Mouse (Mus musculus): ENCODE results near the gene Lrrc75b. TPM values are rescaled to one million over a fixed set of nuclear protein-coding genes. Genes with fewer than 3 reads are reported as not detected.

The Lrrc75b gene
- polyA plus RNA-seq, 1 experiment from 2014 or later, result 3.1 TPM

- 93% methylated on average over 4 of the region's 4 CpGs for WGBS
- H3K36me3 ChIP-seq, result peaks cover 72% of the 10 kb centered on the region
- no peak overlapping the region for H3K27ac ChIP-seq
- no peak overlapping the region for H3K9ac ChIP-seq
- ATAC-seq (replicated peaks; ENCODE audit: low FRiP score), result no peak
- H3K4me1 ChIP-seq, result peaks cover 15% of the 10 kb centered on the region
- H3K4me3 ChIP-seq (replicated peaks), result no peak overlapping the region
- no peaks in the 10 kb centered on the region for H3K9me3 ChIP-seq (replicated peaks)
- H3K27me3 ChIP-seq, result no peaks in the 10 kb centered on the region
- no peak overlapping the region for H3K4me2 ChIP-seq
Measured at GRCm38 (mm10) chr10:75521643-75522042, 38.5 kb downstream of the Lrrc75b start.

- Histone ChIP-seq H3K36me3 (peaks cover 63% of the 10 kb centered on the region), H3K4me1 (peaks cover 26% of the 10 kb centered on the region), H3K27ac (no peak overlapping the region), H3K4me2 (no peak overlapping the region), H3K4me3 (replicated peaks) (no peak overlapping the region), H3K27me3 (no peaks in the 10 kb centered on the region), H3K9ac (no peak overlapping the region), H3K9me3 (replicated peaks) (no peaks in the 10 kb centered on the region)
- ATAC-seq (replicated peaks; ENCODE audit: low FRiP score), result no peak
- WGBS, result 96% methylated on average over 5 of the region's 5 CpGs
Measured at GRCm38 (mm10) chr10:75520581-75520980, 39.5 kb downstream of the Lrrc75b start.

GRCm38 (mm10) chr10:75517758-75518143 is 42.4 kb downstream of the Lrrc75b start, which contains the start of gene Gucd1:
TSS of gene Gucd1 (minus strand) at chr10:75517972.
- Histone ChIP-seq H3K4me2 (peak within 1 kb of the TSS; percentile 87), H3K27me3 (no peaks in the 10 kb centered on the region), H3K27ac (peak within 1 kb of the TSS; percentile 100), H3K9me3 (replicated peaks) (no peaks in the 10 kb centered on the region), H3K36me3 (peaks cover 35% of the 10 kb centered on the region), H3K9ac (peak within 1 kb of the TSS; percentile 94), H3K4me1 (peaks cover 49% of the 10 kb centered on the region), H3K4me3 (replicated peaks) (peak within 1 kb of the TSS; percentile 79)
- WGBS, result under 1% methylated on average over 20 of the region's 20 CpGs
- peak; percentile 89 for ATAC-seq (replicated peaks; ENCODE audit: low FRiP score)

GRCm38 (mm10) chr10:75517073-75517757 is 42.9 kb downstream of the Lrrc75b start, which contains the start of gene Snrpd3:
TSS of gene Snrpd3 (plus strand) at chr10:75517551.
- peak within 1 kb of the TSS; percentile 79 for H3K4me3 ChIP-seq (replicated peaks)
- H3K36me3 ChIP-seq, result peaks cover 31% of the 10 kb centered on the region
- peak within 1 kb of the TSS; percentile 87 for H3K4me2 ChIP-seq
- H3K9ac ChIP-seq, result peak within 1 kb of the TSS; percentile 94
- no peaks in the 10 kb centered on the region for H3K9me3 ChIP-seq (replicated peaks)
- ATAC-seq (replicated peaks; ENCODE audit: low FRiP score), result peak; percentile 95
- H3K27ac ChIP-seq, result peak within 1 kb of the TSS; percentile 100
- under 1% methylated on average over 37 of the region's 52 CpGs for WGBS
- H3K27me3 ChIP-seq, result no peaks in the 10 kb centered on the region
- H3K4me1 ChIP-seq, result peaks cover 49% of the 10 kb centered on the region

GRCm38 (mm10) chr10:75516724-75517072 is 43.4 kb downstream of the Lrrc75b start:
- Histone ChIP-seq H3K4me1 (peaks cover 49% of the 10 kb centered on the region), H3K36me3 (peaks cover 31% of the 10 kb centered on the region), H3K27me3 (no peaks in the 10 kb centered on the region), H3K4me2 (peak overlapping the region; percentile 87), H3K9ac (peak overlapping the region; percentile 94), H3K4me3 (replicated peaks) (peak overlapping the region; percentile 79), H3K27ac (peak overlapping the region; percentile 100), H3K9me3 (replicated peaks) (no peaks in the 10 kb centered on the region)
- ATAC-seq (replicated peaks; ENCODE audit: low FRiP score), result no peak
- 0% methylated on average over 12 of the region's 12 CpGs for WGBS

- no peak for ATAC-seq (replicated peaks; ENCODE audit: low FRiP score)
- peak overlapping the region; percentile 100 for H3K27ac ChIP-seq
- H3K27me3 ChIP-seq, result no peaks in the 10 kb centered on the region
- H3K9ac ChIP-seq, result peak overlapping the region; percentile 94
- peaks cover 49% of the 10 kb centered on the region for H3K4me1 ChIP-seq
- H3K4me3 ChIP-seq (replicated peaks), result peak overlapping the region; percentile 79
- no peaks in the 10 kb centered on the region for H3K9me3 ChIP-seq (replicated peaks)
- 22% methylated on average over 8 of the region's 8 CpGs for WGBS
- H3K4me2 ChIP-seq, result peak overlapping the region; percentile 87
- H3K36me3 ChIP-seq, result peaks cover 31% of the 10 kb centered on the region
Measured at GRCm38 (mm10) chr10:75516038-75516723, 43.9 kb downstream of the Lrrc75b start.

GRCm38 (mm10) chr10:75515216-75516037 is 44.7 kb downstream of the Lrrc75b start:
- H3K27ac ChIP-seq, result peak overlapping the region; percentile 100
- H3K9ac ChIP-seq, result peak overlapping the region; percentile 94; the same call in 1 of the 2 replicates
- 80% methylated on average over 4 of the region's 4 CpGs for WGBS

GRCm38 (mm10) chr10:75514361-75514760 is 45.8 kb downstream of the Lrrc75b start:
- Histone ChIP-seq H3K9ac (0 out of 2 replicates have a peak overlapping the region, but pooled peaks have one; percentile 14), H3K4me3 (replicated peaks) (no peak overlapping the region), H3K36me3 (peaks cover 31% of the 10 kb centered on the region), H3K27ac (no peak overlapping the region), H3K4me2 (peak overlapping the region; percentile 87), H3K4me1 (peaks cover 43% of the 10 kb centered on the region), H3K27me3 (no peaks in the 10 kb centered on the region), H3K9me3 (replicated peaks) (no peaks in the 10 kb centered on the region)
- whole genome bisulfite sequencing, result 66% methylated on average over 7 of the region's 7 CpGs
- ATAC-seq (replicated peaks; ENCODE audit: low FRiP score), result no peak

More at GRCm38 (mm10) chr10:75515216-75516037, 44.7 kb downstream of the Lrrc75b start:
- Histone ChIP-seq H3K4me3 (replicated peaks) (peak overlapping the region; percentile 79), H3K4me2 (peak overlapping the region; percentile 87), H3K36me3 (peaks cover 31% of the 10 kb centered on the region), H3K27me3 (no peaks in the 10 kb centered on the region), H3K4me1 (peaks cover 49% of the 10 kb centered on the region), H3K9me3 (replicated peaks) (no peaks in the 10 kb centered on the region)
- ATAC-seq (replicated peaks; ENCODE audit: low FRiP score), result no peak

- H3K4me3 ChIP-seq (replicated peaks), result no peak overlapping the region
- peaks cover 35% of the 10 kb centered on the region for H3K4me1 ChIP-seq
- 92% methylated on average over 8 of the region's 8 CpGs for WGBS
- H3K27me3 ChIP-seq, result no peaks in the 10 kb centered on the region
- no peak for ATAC-seq (replicated peaks; ENCODE audit: low FRiP score)
- no peak overlapping the region for H3K9ac ChIP-seq
- peak overlapping the region; percentile 87; the same call in 1 of the 2 replicates for H3K4me2 ChIP-seq
- no peaks in the 10 kb centered on the region for H3K9me3 ChIP-seq (replicated peaks)
- H3K27ac ChIP-seq, result peak overlapping the region; percentile 48
- H3K36me3 ChIP-seq, result peaks cover 37% of the 10 kb centered on the region
Measured at GRCm38 (mm10) chr10:75513306-75514067, 46.6 kb downstream of the Lrrc75b start.

GRCm38 (mm10) chr10:75512796-75513195 is 47.3 kb downstream of the Lrrc75b start:
- H3K9ac ChIP-seq, result no peak overlapping the region
- 82% methylated on average over 7 of the region's 7 CpGs for WGBS
- peak overlapping the region; percentile 48 for H3K27ac ChIP-seq
- H3K4me2 ChIP-seq, result no peak overlapping the region
- H3K36me3 ChIP-seq, result peaks cover 44% of the 10 kb centered on the region
- H3K4me3 ChIP-seq (replicated peaks), result no peak overlapping the region
- no peaks in the 10 kb centered on the region for H3K27me3 ChIP-seq
- no peaks in the 10 kb centered on the region for H3K9me3 ChIP-seq (replicated peaks)
- H3K4me1 ChIP-seq, result peaks cover 34% of the 10 kb centered on the region
- no peak for ATAC-seq (replicated peaks; ENCODE audit: low FRiP score)

GRCm38 (mm10) chr10:75511897-75512296 is 48.2 kb downstream of the Lrrc75b start:
- H3K9me3 ChIP-seq (replicated peaks), result no peaks in the 10 kb centered on the region
- WGBS, result 97% methylated on average over 7 of the region's 7 CpGs
- no peaks in the 10 kb centered on the region for H3K27me3 ChIP-seq
- H3K4me1 ChIP-seq, result peaks cover 34% of the 10 kb centered on the region
- peaks cover 53% of the 10 kb centered on the region for H3K36me3 ChIP-seq
- H3K4me2 ChIP-seq, result no peak overlapping the region
- H3K27ac ChIP-seq, result no peak overlapping the region
- H3K4me3 ChIP-seq (replicated peaks), result no peak overlapping the region
- no peak for ATAC-seq (replicated peaks; ENCODE audit: low FRiP score)
- H3K9ac ChIP-seq, result no peak overlapping the region

Measured in kidney, embryonic 15.5 days (tissue).